Mouse (Mus musculus) forebrain, embryonic 10.5 days (tissue): ENCODE measurements around the gene Gfod1. TPM values are rescaled to one million over a fixed set of nuclear protein-coding genes. Genes with fewer than 3 reads are reported as not detected.
A peak's percentile ranks its signal among the peaks of the same experiment; 100 is the strongest.

Source experiments
- DNase-seq: peaks from one replicate; pipeline ENCODE4 v3.0.0-alpha.2; 2017; ENCODE audit warnings: low spot score; ENCODE audit errors: extremely low spot score
- H3K27ac ChIP-seq: fragments of 300-500 bp; sonication (generic); 2 replicates; pipeline ENCODE4 v1.5.1; 2016; ENCODE audit warnings: mild to moderate bottlenecking
- H3K27me3 ChIP-seq: fragments of 300-500 bp; sonication (generic); 2 replicates; pipeline ENCODE4 v1.6.1; 2016; ENCODE audit warnings: mild to moderate bottlenecking; ENCODE audit not compliant: poor library complexity, severe bottlenecking
- H3K36me3 ChIP-seq: fragments of 300-500 bp; sonication (generic); replicated peaks from 2 replicates; pipeline ENCODE4 v1.6.1; 2016; ENCODE audit warnings: mild to moderate bottlenecking, moderate library complexity
- H3K4me1 ChIP-seq: fragments of 300-500 bp; sonication (generic); 2 replicates; pipeline ENCODE4 v1.6.1; 2016
- H3K4me3 ChIP-seq: fragments of 300-500 bp; sonication (generic); 2 replicates; pipeline ENCODE4 v1.5.1; 2016; ENCODE audit warnings: mild to moderate bottlenecking, moderate library complexity
- H3K9me3 ChIP-seq: fragments of 300-500 bp; sonication (generic); 2 replicates; pipeline ENCODE4 v1.6.1; 2016; ENCODE audit warnings: mild to moderate bottlenecking, moderate library complexity
- WGBS: fragments of 180-500 bp; shearing (Covaris S2); methylation state at CpG from one replicate; pipeline ENCODE4 v1.1.7; 2016; 5-methylcytosine and 5-hydroxymethylcytosine counted together
- polyA plus RNA-seq: library from polyadenylated mRNA; unstranded; fragments of >200 nt; fragmentation: Nextera tagmentation; extraction: Ambion mirVana; gene quantifications from 2 replicates; pipeline ENCODE4 v1.2.1, GENCODE M21; 2016

Gene Gfod1
- polyA plus RNA-seq, 1 experiment from 2014 or later = 0.22 TPM

- Histone ChIP-seq H3K27me3 (peaks cover 43% of the 10 kb centered on the region), H3K27ac (peak overlapping the region; percentile 59), H3K36me3 (no peaks in the 10 kb centered on the region), H3K9me3 (no peaks in the 10 kb centered on the region), H3K4me3 (no peak overlapping the region), H3K4me1 (peaks cover 81% of the 10 kb centered on the region)
- 12% methylated on average over 4 of the region's 4 CpGs for WGBS
- peak; percentile 74 for DNase-seq
Observed at GRCm38 (mm10) chr13:43269460-43270219, 34.3 kb downstream of the Gfod1 start.

- H3K4me1 ChIP-seq = peaks cover 76% of the 10 kb centered on the region
- no peaks in the 10 kb centered on the region for H3K9me3 ChIP-seq
- no peaks in the 10 kb centered on the region for H3K36me3 ChIP-seq
- 45% methylated on average over 12 of the region's 12 CpGs for WGBS
- no peak overlapping the region for H3K4me3 ChIP-seq
- H3K27ac ChIP-seq = peak overlapping the region; percentile 59; the same call in 1 of the 2 replicates
- peaks cover 43% of the 10 kb centered on the region for H3K27me3 ChIP-seq
- DNase-seq = no peak
Observed at GRCm38 (mm10) chr13:43268539-43269327, 35.2 kb downstream of the Gfod1 start.

GRCm38 (mm10) chr13:43267902-43268301 lies 36.1 kb downstream of the Gfod1 start:
- no peak for DNase-seq
- 94% methylated on average over 2 of the region's 2 CpGs for WGBS
- Histone ChIP-seq H3K4me3 (no peak overlapping the region), H3K27ac (no peak overlapping the region), H3K27me3 (peaks cover 37% of the 10 kb centered on the region), H3K36me3 (no peaks in the 10 kb centered on the region), H3K4me1 (peaks cover 67% of the 10 kb centered on the region), H3K9me3 (no peaks in the 10 kb centered on the region)

GRCm38 (mm10) chr13:43267216-43267615 lies 36.8 kb downstream of the Gfod1 start:
- no peaks in the 10 kb centered on the region for H3K9me3 ChIP-seq
- DNase-seq = no peak
- H3K27me3 ChIP-seq = peaks cover 32% of the 10 kb centered on the region
- H3K27ac ChIP-seq = no peak overlapping the region
- no peaks in the 10 kb centered on the region for H3K36me3 ChIP-seq
- no peak overlapping the region for H3K4me3 ChIP-seq
- peaks cover 61% of the 10 kb centered on the region for H3K4me1 ChIP-seq
- WGBS = 90% methylated on average over 3 of the region's 3 CpGs

GRCm38 (mm10) chr13:43266333-43266732 lies 37.6 kb downstream of the Gfod1 start:
- no peak overlapping the region for H3K4me3 ChIP-seq
- H3K36me3 ChIP-seq = no peaks in the 10 kb centered on the region
- no peak overlapping the region for H3K27ac ChIP-seq
- H3K27me3 ChIP-seq = peaks cover 23% of the 10 kb centered on the region
- DNase-seq = no peak
- H3K9me3 ChIP-seq = no peaks in the 10 kb centered on the region
- H3K4me1 ChIP-seq = peaks cover 52% of the 10 kb centered on the region
- WGBS = 93% methylated on average over 10 of the region's 10 CpGs

- Histone ChIP-seq H3K4me3 (no peak overlapping the region), H3K4me1 (peaks cover 40% of the 10 kb centered on the region), H3K27me3 (peaks cover 16% of the 10 kb centered on the region), H3K9me3 (no peaks in the 10 kb centered on the region), H3K36me3 (no peaks in the 10 kb centered on the region), H3K27ac (0 out of 2 replicates have a peak overlapping the region, but pooled peaks have one; percentile 35)
- 55% methylated on average over 4 of the region's 4 CpGs for WGBS
- DNase-seq = no peak
Observed at GRCm38 (mm10) chr13:43265116-43265515, 38.9 kb downstream of the Gfod1 start.

GRCm38 (mm10) chr13:43263646-43264045 lies 40.3 kb downstream of the Gfod1 start:
- no peaks in the 10 kb centered on the region for H3K9me3 ChIP-seq
- no peak overlapping the region for H3K4me3 ChIP-seq
- no peak for DNase-seq
- peaks cover 16% of the 10 kb centered on the region for H3K27me3 ChIP-seq
- 85% methylated on average over 5 of the region's 5 CpGs for WGBS
- no peak overlapping the region for H3K27ac ChIP-seq
- H3K4me1 ChIP-seq = peaks cover 25% of the 10 kb centered on the region
- no peaks in the 10 kb centered on the region for H3K36me3 ChIP-seq

GRCm38 (mm10) chr13:43262114-43262739 lies 41.7 kb downstream of the Gfod1 start:
- H3K4me1 ChIP-seq = peaks cover 14% of the 10 kb centered on the region
- H3K4me3 ChIP-seq = no peak overlapping the region
- H3K36me3 ChIP-seq = no peaks in the 10 kb centered on the region
- 91% methylated on average over 11 of the region's 11 CpGs for WGBS
- no peak overlapping the region for H3K27ac ChIP-seq
- peaks cover 2% of the 10 kb centered on the region; the same call in 1 of the 2 replicates for H3K27me3 ChIP-seq
- DNase-seq = no peak
- H3K9me3 ChIP-seq = no peaks in the 10 kb centered on the region

- no peaks in the 10 kb centered on the region for H3K9me3 ChIP-seq
- H3K4me3 ChIP-seq = no peak overlapping the region
- no peak for DNase-seq
- H3K4me1 ChIP-seq = peaks cover 13% of the 10 kb centered on the region
- H3K27ac ChIP-seq = no peak overlapping the region
- no peaks in the 10 kb centered on the region; the same call in 1 of the 2 replicates for H3K27me3 ChIP-seq
- H3K36me3 ChIP-seq = no peaks in the 10 kb centered on the region
- WGBS = 69% methylated on average over 3 of the region's 3 CpGs
Observed at GRCm38 (mm10) chr13:43261287-43261686, 42.7 kb downstream of the Gfod1 start.

- Histone ChIP-seq H3K4me3 (no peak overlapping the region), H3K36me3 (no peaks in the 10 kb centered on the region), H3K27me3 (no peaks in the 10 kb centered on the region; the same call in 1 of the 2 replicates), H3K9me3 (no peaks in the 10 kb centered on the region), H3K4me1 (peaks cover 13% of the 10 kb centered on the region), H3K27ac (no peak overlapping the region)
- 83% methylated on average over 6 of the region's 6 CpGs for WGBS
- DNase-seq = no peak
Observed at GRCm38 (mm10) chr13:43260731-43261130, 43.2 kb downstream of the Gfod1 start.

GRCm38 (mm10) chr13:43256447-43256846 lies 47.5 kb downstream of the Gfod1 start:
- Histone ChIP-seq H3K9me3 (no peaks in the 10 kb centered on the region), H3K27me3 (no peaks in the 10 kb centered on the region), H3K4me3 (no peak overlapping the region), H3K4me1 (peaks cover 3% of the 10 kb centered on the region), H3K27ac (no peak overlapping the region), H3K36me3 (no peaks in the 10 kb centered on the region)
- 95% methylated on average over 2 of the region's 2 CpGs for WGBS
- DNase-seq = no peak

GRCm38 (mm10) chr13:43253526-43253925 lies 50.4 kb downstream of the Gfod1 start:
- H3K4me1 ChIP-seq = peaks cover 14% of the 10 kb centered on the region
- WGBS = 65% methylated on average over 5 of the region's 5 CpGs
- no peaks in the 10 kb centered on the region for H3K27me3 ChIP-seq
- H3K9me3 ChIP-seq = no peaks in the 10 kb centered on the region
- H3K27ac ChIP-seq = no peak overlapping the region
- no peaks in the 10 kb centered on the region for H3K36me3 ChIP-seq
- no peak overlapping the region for H3K4me3 ChIP-seq
- DNase-seq = no peak
